Mouse (Mus musculus): Measurements from ENCODE around the gene Rif1.

DNA sequence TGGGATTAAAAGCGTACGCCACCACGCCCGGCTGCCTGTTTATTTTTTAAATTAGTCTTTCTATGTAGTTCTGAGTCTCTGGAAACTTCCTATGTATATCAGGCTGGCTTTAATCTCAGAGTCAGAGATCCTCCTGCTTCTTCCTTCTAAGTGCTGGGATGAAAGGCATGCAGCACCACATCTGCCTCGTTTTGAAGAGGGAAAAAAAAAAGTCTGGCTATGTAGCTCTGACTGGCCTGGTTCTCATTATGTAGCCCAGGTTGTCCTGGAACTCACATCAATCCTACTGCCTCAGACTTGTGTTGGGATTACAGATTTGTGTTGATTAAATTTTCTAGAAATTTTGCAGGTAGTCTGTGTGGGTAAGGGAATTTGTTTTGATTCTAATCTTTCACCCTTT, 1.8 kb upstream of the Rif1 start:
- no peak for TF ChIP-seq CHD2 (IDR thresholded peaks at IDR 0.05; ENCODE audit: low read depth, low read length)
- TF ChIP-seq MAFK (IDR thresholded peaks at IDR 0.05; ENCODE audit: insufficient read depth, low read depth, low read length): no peak
- TF ChIP-seq ZNF384 (IDR thresholded peaks at IDR 0.05; ENCODE audit: low read depth, low read length): peak; percentile 57; the same call in 1 of the 2 replicates
- TF ChIP-seq ZC3H11A (IDR thresholded peaks at IDR 0.05; ENCODE audit: borderline replicate concordance, low read depth, low read length): no peak
